Mouse (Mus musculus) lung, embryonic 16.5 days (tissue): ENCODE measurements around the gene Ankrd22. TPM values are rescaled to one million over a fixed set of nuclear protein-coding genes. Genes with fewer than 3 reads are reported as not detected.
A peak's percentile ranks its signal among the peaks of the same experiment; 100 is the strongest.

Experiments
- ATAC-seq: fragments of 200-750 bp; cut with Nextera tagmentation; 2 replicates; pipeline ENCODE4 v1.8.0; 2017; ENCODE audit warnings: low read depth, mild to moderate bottlenecking, moderate library complexity
- H3K27ac ChIP-seq: fragments of 300-500 bp; sonication (generic); 2 replicates; pipeline ENCODE4 v1.5.1; 2014; ENCODE audit warnings: mild to moderate bottlenecking, control low read depth, low read length
- H3K27me3 ChIP-seq: fragments of 300-500 bp; sonication (generic); 2 replicates; pipeline ENCODE4 v1.6.1; 2014; ENCODE audit warnings: low read depth, low read length, mixed read lengths; ENCODE audit not compliant: control insufficient read depth, insufficient read depth
- H3K36me3 ChIP-seq: fragments of 300-500 bp; sonication (generic); 2 replicates; pipeline ENCODE4 v1.6.1; 2014; ENCODE audit warnings: low read length; ENCODE audit not compliant: control insufficient read depth, insufficient read depth
- H3K4me1 ChIP-seq: fragments of 300-500 bp; sonication (generic); replicated peaks from 2 replicates; pipeline ENCODE4 v1.6.1; 2014; ENCODE audit warnings: low read length, mixed read lengths; ENCODE audit not compliant: control insufficient read depth, insufficient read depth
- H3K4me2 ChIP-seq: fragments of 300-500 bp; sonication (generic); 2 replicates; pipeline ENCODE4 v1.6.1; 2014; ENCODE audit warnings: low read depth, low read length, control low read depth
- H3K4me3 ChIP-seq: fragments of 300-500 bp; sonication (generic); 2 replicates; pipeline ENCODE4 v1.5.1; 2014; ENCODE audit warnings: mild to moderate bottlenecking, low read length, control low read depth
- H3K9ac ChIP-seq: fragments of 300-500 bp; sonication (generic); 2 replicates; pipeline ENCODE4 v1.6.1; 2014; ENCODE audit warnings: low read length, control low read depth
- H3K9me3 ChIP-seq: fragments of 300-500 bp; sonication (generic); 2 replicates; pipeline ENCODE4 v1.6.1; 2016; ENCODE audit warnings: low read length; ENCODE audit not compliant: control insufficient read depth
- WGBS: fragments of 180-500 bp; shearing (Covaris S2); extraction: QIAGEN DNeasy Blood & Tissue Kit; methylation state at CpG from one replicate; pipeline ENCODE4 v1.1.7; 2014; 5-methylcytosine and 5-hydroxymethylcytosine counted together
- polyA plus RNA-seq: library from polyadenylated mRNA; unstranded; fragments of >200 nt; fragmentation: Nextera tagmentation; extraction: Ambion mirVana; gene quantifications from 2 replicates; pipeline ENCODE4 v1.2.1, GENCODE M21; 2015

Ankrd22 gene
- polyA plus RNA-seq, 1 experiment from 2014 or later: 0.15 TPM

DNA sequence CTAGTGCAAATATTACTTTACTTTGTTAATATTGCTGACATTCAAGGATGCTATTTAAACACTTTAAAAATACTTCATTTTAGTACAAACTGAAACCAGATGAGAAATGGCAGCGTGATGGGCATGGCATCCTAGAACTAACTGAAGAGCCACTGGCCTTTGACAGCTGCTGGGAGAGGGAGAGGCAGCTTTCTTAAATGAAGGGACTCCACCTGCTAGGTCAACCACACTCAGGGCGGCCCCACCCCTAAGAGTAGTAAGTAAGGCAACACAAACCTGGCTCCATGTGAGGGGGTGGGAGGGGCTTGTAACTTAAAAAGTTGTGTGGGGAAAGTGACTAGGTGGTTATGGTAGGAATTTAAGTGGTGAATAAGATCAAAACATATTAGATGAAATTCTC lies 36.8 kb upstream of the Ankrd22 start:
- 69% methylated on average over 2 of the region's 2 CpGs for WGBS
- ATAC-seq: no peak
- Histone ChIP-seq H3K9me3 (no peaks in the 10 kb centered on the region), H3K4me3 (no peak overlapping the region), H3K27ac (no peak overlapping the region), H3K4me1 (peaks cover 5% of the 10 kb centered on the region; the same call in 1 of the 2 replicates), H3K9ac (no peak overlapping the region), H3K4me2 (no peak overlapping the region), H3K27me3 (no peaks in the 10 kb centered on the region), H3K36me3 (no peaks in the 10 kb centered on the region)

- H3K36me3 ChIP-seq: no peaks in the 10 kb centered on the region
- H3K4me1 ChIP-seq: peaks cover 4% of the 10 kb centered on the region; the same call in 1 of the 2 replicates
- WGBS: 63% methylated on average over 2 of the region's 2 CpGs
- H3K27me3 ChIP-seq: no peaks in the 10 kb centered on the region
- H3K4me3 ChIP-seq: no peak overlapping the region
- H3K9me3 ChIP-seq: no peaks in the 10 kb centered on the region
- H3K27ac ChIP-seq: no peak overlapping the region
- H3K9ac ChIP-seq: no peak overlapping the region
- no peak overlapping the region for H3K4me2 ChIP-seq
- no peak for ATAC-seq
Measured at GRCm38 (mm10) chr19:34199488-34199887, 33.6 kb upstream of the Ankrd22 start.

- Histone ChIP-seq H3K27ac (no peak overlapping the region), H3K4me1 (peaks cover 4% of the 10 kb centered on the region; the same call in 1 of the 2 replicates), H3K27me3 (no peaks in the 10 kb centered on the region), H3K4me3 (no peak overlapping the region), H3K36me3 (no peaks in the 10 kb centered on the region), H3K9ac (no peak overlapping the region), H3K9me3 (no peaks in the 10 kb centered on the region), H3K4me2 (no peak overlapping the region)
- WGBS: 67% methylated on average over 4 of the region's 4 CpGs
- no peak for ATAC-seq
Measured at GRCm38 (mm10) chr19:34198901-34199300, 33.0 kb upstream of the Ankrd22 start.

- Histone ChIP-seq H3K4me3 (no peak overlapping the region), H3K4me2 (no peak overlapping the region), H3K27ac (no peak overlapping the region), H3K9me3 (no peaks in the 10 kb centered on the region), H3K36me3 (no peaks in the 10 kb centered on the region), H3K4me1 (peaks cover 4% of the 10 kb centered on the region; the same call in 1 of the 2 replicates), H3K27me3 (no peaks in the 10 kb centered on the region), H3K9ac (no peak overlapping the region)
- ATAC-seq: no peak
- WGBS: 83% methylated on average over 1 of the region's 1 CpGs
Measured at GRCm38 (mm10) chr19:34198066-34198465, 32.2 kb upstream of the Ankrd22 start.

DNA sequence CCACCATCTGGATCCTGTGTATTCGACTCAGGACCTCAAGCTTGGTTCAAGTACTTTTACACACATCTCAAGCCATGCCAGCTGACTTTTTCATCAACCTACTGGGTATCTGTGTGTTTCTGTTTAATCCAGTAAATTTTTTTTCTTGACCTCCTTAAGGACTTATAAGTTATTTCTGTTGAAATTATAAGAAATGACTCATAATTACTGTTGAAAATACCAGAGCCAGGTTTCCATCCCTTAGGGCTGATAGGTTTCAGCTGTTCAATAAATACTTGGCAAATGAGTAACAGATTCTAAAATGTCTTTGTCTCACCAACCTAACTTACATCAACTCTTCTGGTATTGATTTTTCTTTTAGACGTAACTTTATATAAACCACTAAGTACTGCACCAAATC lies 29.2 kb upstream of the Ankrd22 start:
- Histone ChIP-seq H3K36me3 (no peaks in the 10 kb centered on the region), H3K4me1 (peaks cover 6% of the 10 kb centered on the region; the same call in 1 of the 2 replicates), H3K27me3 (no peaks in the 10 kb centered on the region), H3K27ac (no peak overlapping the region), H3K9ac (no peak overlapping the region), H3K9me3 (no peaks in the 10 kb centered on the region), H3K4me2 (no peak overlapping the region), H3K4me3 (no peak overlapping the region)
- no peak for ATAC-seq
- 56% methylated on average over 2 of the region's 2 CpGs for WGBS

GRCm38 (mm10) chr19:34194132-34194745 lies 28.4 kb upstream of the Ankrd22 start:
- H3K4me2 ChIP-seq: peak overlapping the region; percentile 77; the same call in 1 of the 2 replicates
- H3K4me3 ChIP-seq: peak overlapping the region; percentile 76
- no peak overlapping the region for H3K9ac ChIP-seq
- no peaks in the 10 kb centered on the region for H3K27me3 ChIP-seq
- no peak for ATAC-seq
- no peaks in the 10 kb centered on the region for H3K9me3 ChIP-seq
- no peaks in the 10 kb centered on the region for H3K36me3 ChIP-seq
- no peak overlapping the region for H3K27ac ChIP-seq
- H3K4me1 ChIP-seq: peaks cover 6% of the 10 kb centered on the region; the same call in 1 of the 2 replicates
- WGBS: 90% methylated on average over 6 of the region's 6 CpGs

- Histone ChIP-seq H3K27me3 (no peaks in the 10 kb centered on the region), H3K36me3 (no peaks in the 10 kb centered on the region), H3K27ac (no peak overlapping the region), H3K4me3 (peak overlapping the region; percentile 76), H3K9ac (peak overlapping the region; percentile 49; the same call in 1 of the 2 replicates), H3K4me2 (peak overlapping the region; percentile 77), H3K4me1 (peaks cover 6% of the 10 kb centered on the region; the same call in 1 of the 2 replicates), H3K9me3 (no peaks in the 10 kb centered on the region)
- ATAC-seq: no peak
- WGBS: 56% methylated on average over 9 of the region's 9 CpGs
Measured at GRCm38 (mm10) chr19:34193683-34194082, 27.8 kb upstream of the Ankrd22 start.

DNA sequence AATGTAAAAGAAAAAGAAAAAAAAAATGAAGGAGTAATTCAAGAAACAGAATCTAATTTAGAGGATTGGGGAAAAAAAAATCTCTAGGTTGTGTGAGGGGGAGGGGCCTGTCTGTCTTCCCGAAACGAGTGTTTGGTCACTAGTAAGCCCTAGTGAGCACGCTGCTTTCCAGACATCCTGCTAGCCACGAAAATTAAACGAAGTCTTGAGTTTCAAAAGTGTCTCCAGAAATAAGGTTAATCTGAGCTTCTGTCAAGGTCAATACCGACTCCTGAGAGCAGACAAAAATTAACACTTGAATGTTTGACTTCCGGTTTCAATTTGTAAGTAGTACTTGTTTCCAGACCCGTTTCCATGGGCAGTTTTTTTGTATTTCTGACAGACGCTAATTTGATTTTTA lies 27.3 kb upstream of the Ankrd22 start:
- WGBS: under 1% methylated on average over 9 of the region's 9 CpGs
- Histone ChIP-seq H3K36me3 (no peaks in the 10 kb centered on the region), H3K9me3 (no peaks in the 10 kb centered on the region), H3K4me3 (peak overlapping the region; percentile 76), H3K27me3 (no peaks in the 10 kb centered on the region), H3K4me2 (peak overlapping the region; percentile 77), H3K27ac (no peak overlapping the region), H3K4me1 (peaks cover 6% of the 10 kb centered on the region; the same call in 1 of the 2 replicates), H3K9ac (peak overlapping the region; percentile 49)
- no peak for ATAC-seq

GRCm38 (mm10) chr19:34192008-34192963 lies 26.4 kb upstream of the Ankrd22 start, which contains the start of gene Stambpl1:
TSS of gene Stambpl1 (plus strand) at chr19:34192229.
- WGBS: under 1% methylated on average over 58 of the region's 62 CpGs

More at GRCm38 (mm10) chr19:34192008-34192963, 26.4 kb upstream of the Ankrd22 start, which contains the start of gene Stambpl1:
- no peaks in the 10 kb centered on the region for H3K9me3 ChIP-seq
- ATAC-seq: peak; percentile 91
- peak within 1 kb of the TSS; percentile 76 for H3K4me3 ChIP-seq
- H3K4me2 ChIP-seq: peak within 1 kb of the TSS; percentile 77
- H3K27me3 ChIP-seq: no peaks in the 10 kb centered on the region
- H3K36me3 ChIP-seq: no peaks in the 10 kb centered on the region
- H3K9ac ChIP-seq: peak within 1 kb of the TSS; percentile 78
- H3K27ac ChIP-seq: peak within 1 kb of the TSS; percentile 61
- H3K4me1 ChIP-seq: peaks cover 6% of the 10 kb centered on the region; the same call in 1 of the 2 replicates
